Mouse (Mus musculus): ENCODE measurements around the gene Krtcap2.

DNA sequence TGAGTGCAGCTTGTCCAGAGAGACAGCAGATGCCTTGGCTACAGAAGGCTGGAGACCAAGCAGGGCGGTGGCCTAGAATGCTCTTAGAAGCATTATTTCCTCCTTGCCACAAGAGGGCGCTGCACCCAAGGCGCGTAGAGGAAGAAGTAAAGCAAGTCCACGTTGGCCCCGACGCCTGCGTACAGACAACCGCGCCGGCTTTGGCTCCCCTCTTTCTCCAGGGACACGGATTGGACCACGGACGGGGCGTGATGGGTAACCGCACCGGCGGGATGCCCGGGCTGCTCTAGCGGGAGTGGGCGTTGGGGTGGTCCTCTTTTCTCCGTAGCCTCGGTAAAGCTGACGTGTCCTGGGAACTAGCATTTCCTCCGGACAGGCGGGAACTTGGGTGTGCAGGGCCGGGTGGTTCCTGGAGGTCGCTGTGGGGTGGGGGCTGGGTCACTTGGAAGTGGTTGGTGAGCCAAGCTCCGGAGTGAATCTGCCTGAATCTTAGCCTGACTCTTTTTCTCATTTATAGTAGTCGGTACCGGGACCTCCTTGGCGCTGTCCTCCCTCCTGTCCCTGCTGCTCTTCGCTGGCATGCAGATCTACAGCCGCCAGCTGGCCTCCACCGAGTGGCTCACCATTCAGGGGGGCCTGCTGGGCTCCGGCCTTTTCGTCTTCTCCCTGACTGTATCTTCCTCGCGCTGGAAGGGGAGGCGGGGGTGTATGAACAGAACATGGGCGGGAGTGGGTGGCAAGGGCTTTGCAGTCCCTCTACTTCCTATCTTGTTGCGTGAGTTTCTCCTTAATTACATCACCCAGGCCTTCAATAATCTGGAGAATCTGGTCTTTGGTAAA lies 715 bp downstream of the Krtcap2 start, which contains the start of gene Trim46:
- TF ChIP-seq CTCF (IDR thresholded peaks at IDR 0.05; ENCODE audit: insufficient read depth, low read depth, low read length) (peak; percentile 73), POLR2A (IDR thresholded peaks at IDR 0.05; ENCODE audit: insufficient read depth, low read depth, low read length) (no peak; the same call in 1 of the 2 replicates)
